In genomic region chr7:112336213-112336631, GRCm38 (mm10) we compare ENCODE assay signal across 8 mouse cellular contexts.
DNase-seq lines count a peak whose midpoint lies in the region; ATAC-seq and TF ChIP-seq lines count a peak whose summit lies in the region.

No protein-coding gene starts in this region.

- intact Hi-C loops in heart, adult 2 months (cut with DNase I): no loop called here

- WGBS in heart, adult 2 months: 67% methylated on average over 6 of the region's 6 CpGs
- WGBS in kidney, adult 2 months: 77% methylated on average over 6 of the region's 6 CpGs
- WGBS in liver, embryonic 11.5 days: 66% methylated on average over 6 of the region's 6 CpGs

- H3K36me3 ChIP-seq in heart, adult 2 months (ENCODE audit: control insufficient read depth, insufficient read depth, low read length): no peaks in the 10 kb centered on the region; the same call in 1 of the 2 replicates
- H3K36me3 ChIP-seq in kidney, adult 2 months (ENCODE audit: control insufficient read depth, insufficient read depth, low read length): no peaks in the 10 kb centered on the region
- H3K36me3 ChIP-seq in liver, embryonic 11.5 days (ENCODE audit: control insufficient read depth, insufficient read depth, low read length): 0 out of 2 replicates have a peak, but pooled peaks cover 2% of the 10 kb centered on the region

- H3K4me2 ChIP-seq in liver, embryonic 11.5 days: no peak overlapping the region

- peaks cover 2% of the 10 kb centered on the region for H3K4me1 ChIP-seq in heart, adult 2 months (ENCODE audit: control insufficient read depth, insufficient read depth, low read length)
- H3K4me1 ChIP-seq in kidney, adult 2 months (ENCODE audit: control insufficient read depth, insufficient read depth, low read length): no peaks in the 10 kb centered on the region
- H3K4me1 ChIP-seq in liver, embryonic 11.5 days (replicated peaks; ENCODE audit: control insufficient read depth, insufficient read depth, low read length): no peaks in the 10 kb centered on the region

- TF ChIP-seq EP300 in heart, adult 2 months (IDR thresholded peaks at IDR 0.05; ENCODE audit: insufficient read depth, low read depth, low read length): no peak

- no peak overlapping the region for H3K9ac ChIP-seq in heart, adult 2 months (ENCODE audit: low read depth, low read length)
- H3K9ac ChIP-seq in liver, embryonic 11.5 days (ENCODE audit: low read depth, low read length): no peak overlapping the region

- H3K4me3 ChIP-seq in heart, adult 2 months: no peak overlapping the region
- H3K4me3 ChIP-seq in kidney, adult 2 months (ENCODE audit: insufficient read depth, low read depth, low read length): no peak overlapping the region
- H3K4me3 ChIP-seq in liver, embryonic 11.5 days (ENCODE audit: low read depth, low read length): no peak overlapping the region

- H3K79me2 ChIP-seq in heart, adult 2 months (replicated peaks; ENCODE audit: control insufficient read depth, insufficient read depth, low read length): no peaks in the 10 kb centered on the region

- no peak for TF ChIP-seq CTCF in heart, adult 2 months (IDR thresholded peaks at IDR 0.05)
- TF ChIP-seq CTCF in kidney, adult 2 months (conservative IDR thresholded peaks at IDR 0.05; ENCODE audit: insufficient read depth, insufficient read length, low read depth, low read length): no peak

- H3K9me3 ChIP-seq in liver, embryonic 11.5 days (ENCODE audit: control insufficient read depth, low read length): no peaks in the 10 kb centered on the region

- H3K27ac ChIP-seq in heart, adult 2 months: peak overlapping the region; percentile 38; the same call in 1 of the 2 replicates
- H3K27ac ChIP-seq in kidney, adult 2 months (ENCODE audit: insufficient read depth, low read depth, low read length): no peak overlapping the region
- no peak overlapping the region for H3K27ac ChIP-seq in liver, embryonic 11.5 days (ENCODE audit: low read depth, low read length)

- peak; percentile 93 for DNase-seq in brain, adult 2 months (ENCODE audit: low read depth, low spot score)
- DNase-seq in cerebellum, postnatal 36 days: peak; percentile 38 to 39
- peak; percentile 56 to 65 for DNase-seq in heart, adult 2 months
- peak; percentile 32 for DNase-seq in layer of hippocampus, adult 9-10 months (ENCODE audit: low spot score)
- peak; percentile 91 for DNase-seq in right cerebral cortex, adult 18-20 months
- no peak for DNase-seq in kidney, adult 2 months
- no peak for DNase-seq in liver, embryonic 11.5 days (ENCODE audit: low spot score)
- DNase-seq in spleen, postnatal 4 days (ENCODE audit: low spot score in 2 of 2): no peak

- no peak for TF ChIP-seq POLR2A in heart, adult 2 months (IDR thresholded peaks at IDR 0.05; ENCODE audit: insufficient read depth, low read depth, low read length)
- no peak for TF ChIP-seq POLR2A in kidney, adult 2 months (IDR thresholded peaks at IDR 0.05; ENCODE audit: low read depth, low read length)

- no peak for ATAC-seq in liver, embryonic 11.5 days (replicated peaks; ENCODE audit: low FRiP score)

- no peaks in the 10 kb centered on the region for H3K27me3 ChIP-seq in heart, adult 2 months (ENCODE audit: control insufficient read depth, insufficient read depth, low read length)
- no peaks in the 10 kb centered on the region for H3K27me3 ChIP-seq in kidney, adult 2 months (replicated peaks; ENCODE audit: control insufficient read depth, insufficient read depth, low read length)
- H3K27me3 ChIP-seq in liver, embryonic 11.5 days (replicated peaks; ENCODE audit: control insufficient read depth, insufficient read depth, low read length): no peaks in the 10 kb centered on the region

Comparison
In these comparisons a context has a peak if more than half of its experiments do, and no peak if none do; other contexts are left out.
1. DNase-seq: peak in brain, adult 2 months (single experiment), cerebellum, postnatal 36 days (2 of 2), heart, adult 2 months (2 of 2), layer of hippocampus, adult 9-10 months (single experiment) and right cerebral cortex, adult 18-20 months (single experiment); none in kidney, adult 2 months (single experiment), liver, embryonic 11.5 days (single experiment) and spleen, postnatal 4 days (0 of 2).